Mouse (Mus musculus): Measurements from ENCODE around the gene Ugt1a6b. TPM values are rescaled to one million over a fixed set of nuclear protein-coding genes. Genes with fewer than 3 reads are reported as not detected.
A peak's percentile ranks its signal among the peaks of the same experiment; 100 is the strongest.

Gene Ugt1a6b
- polyA plus RNA-seq, 1 experiment from 2014 or later = not detected

GRCm38 (mm10) chr1:88264237-88264868 is 161.3 kb downstream of the Ugt1a6b start:
- Histone ChIP-seq H3K27me3 (ENCODE audit: control insufficient read depth, insufficient read depth, low read length) (no peaks in the 10 kb centered on the region), H3K4me3 (ENCODE audit: low read depth, low read length) (no peak overlapping the region), H3K27ac (ENCODE audit: low read depth, low read length) (no peak overlapping the region), H3K9ac (ENCODE audit: low read length) (no peak overlapping the region), H3K4me2 (ENCODE audit: low read depth, low read length, severe bottlenecking) (no peak overlapping the region), H3K36me3 (ENCODE audit: control insufficient read depth, insufficient read depth, low read length) (peaks cover 90% of the 10 kb centered on the region), H3K9me3 (ENCODE audit: control insufficient read depth, low read length) (peaks cover 12% of the 10 kb centered on the region), H3K4me1 (replicated peaks; ENCODE audit: control insufficient read depth, insufficient read depth, low read length) (no peaks in the 10 kb centered on the region)
- DNase-seq (ENCODE audit: low spot score) (no peak), ATAC-seq (replicated peaks; ENCODE audit: low FRiP score) (no peak)
- WGBS = 89% methylated on average over 7 of the region's 7 CpGs

- H3K9ac ChIP-seq (ENCODE audit: low read length) = no peak overlapping the region
- WGBS = 79% methylated on average over 4 of the region's 4 CpGs
- H3K36me3 ChIP-seq (ENCODE audit: control insufficient read depth, insufficient read depth, low read length) = peaks cover 92% of the 10 kb centered on the region
- peaks cover 12% of the 10 kb centered on the region for H3K9me3 ChIP-seq (ENCODE audit: control insufficient read depth, low read length)
- ATAC-seq (replicated peaks; ENCODE audit: low FRiP score) = no peak
- no peaks in the 10 kb centered on the region for H3K4me1 ChIP-seq (replicated peaks; ENCODE audit: control insufficient read depth, insufficient read depth, low read length)
- H3K27ac ChIP-seq (ENCODE audit: low read depth, low read length) = no peak overlapping the region
- H3K4me3 ChIP-seq (ENCODE audit: low read depth, low read length) = no peak overlapping the region
- no peak for DNase-seq (ENCODE audit: low spot score)
- no peak overlapping the region for H3K4me2 ChIP-seq (ENCODE audit: low read depth, low read length, severe bottlenecking)
- no peaks in the 10 kb centered on the region for H3K27me3 ChIP-seq (ENCODE audit: control insufficient read depth, insufficient read depth, low read length)
These were observed 161.8 kb downstream of the Ugt1a6b start for GRCm38 (mm10) chr1:88264869-88265240.

GRCm38 (mm10) chr1:88266123-88266522 is 163.1 kb downstream of the Ugt1a6b start:
- peaks cover 3% of the 10 kb centered on the region; the same call in 1 of the 2 replicates for H3K9me3 ChIP-seq (ENCODE audit: control insufficient read depth, low read length)
- WGBS = 90% methylated on average over 13 of the region's 13 CpGs
- ATAC-seq (replicated peaks; ENCODE audit: low FRiP score) = no peak

GRCm38 (mm10) chr1:88267489-88267888 is 164.4 kb downstream of the Ugt1a6b start:
- H3K4me3 ChIP-seq (ENCODE audit: low read depth, low read length) = no peak overlapping the region
- no peak overlapping the region for H3K27ac ChIP-seq (ENCODE audit: low read depth, low read length)
- 94% methylated on average over 6 of the region's 6 CpGs for WGBS
- DNase-seq (ENCODE audit: low spot score) (no peak), ATAC-seq (replicated peaks; ENCODE audit: low FRiP score) (0 out of 2 replicates have a peak, but pooled peaks have one; percentile 1)
- H3K4me2 ChIP-seq (ENCODE audit: low read depth, low read length, severe bottlenecking) = no peak overlapping the region
- no peaks in the 10 kb centered on the region for H3K4me1 ChIP-seq (replicated peaks; ENCODE audit: control insufficient read depth, insufficient read depth, low read length)
- no peaks in the 10 kb centered on the region for H3K27me3 ChIP-seq (ENCODE audit: control insufficient read depth, insufficient read depth, low read length)
- H3K9ac ChIP-seq (ENCODE audit: low read length) = no peak overlapping the region
- peaks cover 86% of the 10 kb centered on the region for H3K36me3 ChIP-seq (ENCODE audit: control insufficient read depth, insufficient read depth, low read length)
- H3K9me3 ChIP-seq (ENCODE audit: control insufficient read depth, low read length) = peaks cover 3% of the 10 kb centered on the region; the same call in 1 of the 2 replicates

More at GRCm38 (mm10) chr1:88266123-88266522, 163.1 kb downstream of the Ugt1a6b start:
- H3K27me3 ChIP-seq (ENCODE audit: control insufficient read depth, insufficient read depth, low read length) = no peaks in the 10 kb centered on the region
- no peak overlapping the region for H3K9ac ChIP-seq (ENCODE audit: low read length)
- no peaks in the 10 kb centered on the region for H3K4me1 ChIP-seq (replicated peaks; ENCODE audit: control insufficient read depth, insufficient read depth, low read length)
- peaks cover 89% of the 10 kb centered on the region for H3K36me3 ChIP-seq (ENCODE audit: control insufficient read depth, insufficient read depth, low read length)
- no peak overlapping the region for H3K4me2 ChIP-seq (ENCODE audit: low read depth, low read length, severe bottlenecking)
- no peak overlapping the region for H3K4me3 ChIP-seq (ENCODE audit: low read depth, low read length)
- no peak for DNase-seq (ENCODE audit: low spot score)
- H3K27ac ChIP-seq (ENCODE audit: low read depth, low read length) = no peak overlapping the region

- H3K9me3 ChIP-seq (ENCODE audit: control insufficient read depth, low read length) = peaks cover 3% of the 10 kb centered on the region; the same call in 1 of the 2 replicates
- H3K4me1 ChIP-seq (replicated peaks; ENCODE audit: control insufficient read depth, insufficient read depth, low read length) = no peaks in the 10 kb centered on the region
- no peak overlapping the region for H3K4me3 ChIP-seq (ENCODE audit: low read depth, low read length)
- peaks cover 84% of the 10 kb centered on the region for H3K36me3 ChIP-seq (ENCODE audit: control insufficient read depth, insufficient read depth, low read length)
- H3K27me3 ChIP-seq (ENCODE audit: control insufficient read depth, insufficient read depth, low read length) = no peaks in the 10 kb centered on the region
- no peak for DNase-seq (ENCODE audit: low spot score)
- H3K4me2 ChIP-seq (ENCODE audit: low read depth, low read length, severe bottlenecking) = no peak overlapping the region
- no peak overlapping the region for H3K9ac ChIP-seq (ENCODE audit: low read length)
- no peak overlapping the region for H3K27ac ChIP-seq (ENCODE audit: low read depth, low read length)
- ATAC-seq (replicated peaks; ENCODE audit: low FRiP score) = no peak
- 84% methylated on average over 6 of the region's 6 CpGs for WGBS
These were observed 165.0 kb downstream of the Ugt1a6b start for GRCm38 (mm10) chr1:88268070-88268469.

Other genes starting within 250 kb of the Ugt1a6b start
- 45.7 and 46.3 TPM in 2 replicates for gene Dgkd, start 250.0 kb upstream of the Ugt1a6b start, polyA plus RNA-seq (2014; fragmentation: Nextera tagmentation; extraction: Ambion mirVana)
- gene Usp40, start 94.7 kb upstream of the Ugt1a6b start, polyA plus RNA-seq (2014; fragmentation: Nextera tagmentation; extraction: Ambion mirVana) = 34.3 and 37.9 TPM in 2 replicates
- not detected in 2 replicates for gene Ugt1a10, start 47.9 kb upstream of the Ugt1a6b start, polyA plus RNA-seq (2014; fragmentation: Nextera tagmentation; extraction: Ambion mirVana)
- gene Ugt1a9, start 32.5 kb upstream of the Ugt1a6b start, polyA plus RNA-seq (2014; fragmentation: Nextera tagmentation; extraction: Ambion mirVana) = not detected in 2 replicates
- gene Ugt1a8, start 15.4 kb upstream of the Ugt1a6b start, polyA plus RNA-seq (2014; fragmentation: Nextera tagmentation; extraction: Ambion mirVana) = not detected in 2 replicates
- gene Ugt1a7c, start 8.2 kb upstream of the Ugt1a6b start, polyA plus RNA-seq (2014; fragmentation: Nextera tagmentation; extraction: Ambion mirVana) = 0.44 and 0.72 TPM in 2 replicates
- gene Ugt1a6a, start 31.6 kb downstream of the Ugt1a6b start, polyA plus RNA-seq (2014; fragmentation: Nextera tagmentation; extraction: Ambion mirVana) = 0.35 and 0.37 TPM in 2 replicates
- gene Ugt1a5, start 62.8 kb downstream of the Ugt1a6b start, polyA plus RNA-seq (2014; fragmentation: Nextera tagmentation; extraction: Ambion mirVana) = not detected in 2 replicates
- gene Ugt1a2, start 97.3 kb downstream of the Ugt1a6b start, polyA plus RNA-seq (2014; fragmentation: Nextera tagmentation; extraction: Ambion mirVana) = 0.20 TPM in 1 of 2 replicates, not detected in the other
- 11.5 and 12.5 TPM in 2 replicates for gene Dnajb3, start 102.5 kb downstream of the Ugt1a6b start, polyA plus RNA-seq (2014; fragmentation: Nextera tagmentation; extraction: Ambion mirVana)
- not detected in 2 replicates for gene Ugt1a1, start 108.7 kb downstream of the Ugt1a6b start, polyA plus RNA-seq (2014; fragmentation: Nextera tagmentation; extraction: Ambion mirVana)
- gene Mroh2a, start 123.7 kb downstream of the Ugt1a6b start, polyA plus RNA-seq (2014; fragmentation: Nextera tagmentation; extraction: Ambion mirVana) = 2.5 and 3.0 TPM in 2 replicates
- 221 and 223 TPM in 2 replicates for gene Hjurp, start 174.4 kb downstream of the Ugt1a6b start, polyA plus RNA-seq (2014; fragmentation: Nextera tagmentation; extraction: Ambion mirVana)
- not detected in 2 replicates for gene Trpm8, start 174.4 kb downstream of the Ugt1a6b start, polyA plus RNA-seq (2014; fragmentation: Nextera tagmentation; extraction: Ambion mirVana)